8 mouse cellular contexts compared by ENCODE assay signal in the genomic region with DNA sequence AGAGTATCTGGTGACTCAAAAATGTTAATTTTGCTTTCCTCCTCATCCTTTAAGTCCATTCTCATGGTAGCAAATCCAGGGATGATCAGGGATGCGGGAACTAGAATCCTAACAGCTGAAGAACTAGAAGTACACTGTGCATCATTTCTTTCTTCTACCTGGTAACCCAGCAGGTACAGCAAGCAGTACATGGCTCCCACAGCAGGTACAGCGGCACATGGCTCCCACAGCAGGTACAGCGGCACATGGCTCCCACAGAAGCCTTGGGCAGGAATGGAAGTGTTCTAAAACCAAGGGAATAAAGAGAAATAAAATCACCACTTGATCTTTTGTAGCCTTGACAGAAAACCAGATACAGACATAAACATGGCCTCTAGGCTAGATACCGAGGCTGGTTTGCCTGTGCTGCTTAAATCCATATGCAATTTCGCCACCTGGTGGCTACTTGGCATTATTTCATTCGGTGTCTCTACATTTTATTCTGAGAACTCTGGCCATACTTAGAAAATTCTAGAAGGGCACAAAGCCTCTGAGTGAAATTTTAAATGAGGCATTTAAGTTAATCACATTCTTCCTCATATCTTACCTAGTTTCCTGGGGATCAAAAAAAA. TPM values are rescaled to one million over a fixed set of nuclear protein-coding genes. Genes with fewer than 3 reads are reported as not detected.
DNase-seq lines count a peak whose midpoint lies in the region; ATAC-seq and TF ChIP-seq lines count a peak whose summit lies in the region.

No protein-coding gene starts in this region.

- no peak overlapping the region for H3K27ac ChIP-seq in hindbrain, embryonic 16.5 days (ENCODE audit: low read depth, low read length)
- no peak overlapping the region for H3K27ac ChIP-seq in liver, postnatal 0 days (ENCODE audit: low read depth)
- H3K27ac ChIP-seq in neural tube, embryonic 15.5 days (replicated peaks) = no peak overlapping the region; the same call in 1 of the 2 replicates
- no peak overlapping the region for H3K27ac ChIP-seq in intestine, embryonic 16.5 days (ENCODE audit: low read length)

- no peaks in the 10 kb centered on the region for H3K4me1 ChIP-seq in hindbrain, embryonic 16.5 days (ENCODE audit: control insufficient read depth, insufficient read depth, low read depth, low read length)
- H3K4me1 ChIP-seq in liver, postnatal 0 days (ENCODE audit: insufficient read depth) = no peaks in the 10 kb centered on the region
- no peaks in the 10 kb centered on the region for H3K4me1 ChIP-seq in neural tube, embryonic 15.5 days
- H3K4me1 ChIP-seq in intestine, embryonic 16.5 days (ENCODE audit: control insufficient read depth, insufficient read depth, low read length) = no peaks in the 10 kb centered on the region

- no peaks in the 10 kb centered on the region for H3K9me3 ChIP-seq in hindbrain, embryonic 16.5 days (ENCODE audit: control insufficient read depth, low read length)
- no peaks in the 10 kb centered on the region for H3K9me3 ChIP-seq in liver, postnatal 0 days (ENCODE audit: low read length)
- H3K9me3 ChIP-seq in neural tube, embryonic 15.5 days (replicated peaks) = no peaks in the 10 kb centered on the region
- H3K9me3 ChIP-seq in intestine, embryonic 16.5 days (ENCODE audit: control insufficient read depth, low read length) = no peaks in the 10 kb centered on the region

- peak; percentile 39 to 41 for DNase-seq in left cerebral cortex, adult 18-20 months (ENCODE audit: low spot score in 2 of 2)
- DNase-seq in left cerebral cortex, adult 11 months (ENCODE audit: low spot score) = no peak
- DNase-seq in T-cell, adult 2 months (ENCODE audit: low spot score) = peak; percentile 56
- peak; percentile 56 to 62 for DNase-seq in cerebellum, postnatal 36 days
- DNase-seq in liver, postnatal 0 days = peak; percentile 34

- no peaks in the 10 kb centered on the region for H3K27me3 ChIP-seq in hindbrain, embryonic 16.5 days (replicated peaks; ENCODE audit: control insufficient read depth, insufficient read depth, low read length)
- H3K27me3 ChIP-seq in liver, postnatal 0 days (ENCODE audit: insufficient read depth, low read length) = no peaks in the 10 kb centered on the region
- H3K27me3 ChIP-seq in neural tube, embryonic 15.5 days (replicated peaks) = no peaks in the 10 kb centered on the region
- H3K27me3 ChIP-seq in intestine, embryonic 16.5 days (replicated peaks; ENCODE audit: control insufficient read depth, insufficient read depth, low read length) = no peaks in the 10 kb centered on the region

- no peak overlapping the region for H3K9ac ChIP-seq in hindbrain, embryonic 16.5 days (ENCODE audit: low read depth, low read length)
- no peak overlapping the region for H3K9ac ChIP-seq in liver, postnatal 0 days (replicated peaks)
- H3K9ac ChIP-seq in neural tube, embryonic 15.5 days (replicated peaks) = no peak overlapping the region
- H3K9ac ChIP-seq in intestine, embryonic 16.5 days (ENCODE audit: low read depth, low read length) = no peak overlapping the region

- H3K36me3 ChIP-seq in hindbrain, embryonic 16.5 days (ENCODE audit: control insufficient read depth, insufficient read depth, low read length) = no peaks in the 10 kb centered on the region
- H3K36me3 ChIP-seq in liver, postnatal 0 days (replicated peaks; ENCODE audit: insufficient read depth, low read length) = no peaks in the 10 kb centered on the region
- no peaks in the 10 kb centered on the region for H3K36me3 ChIP-seq in neural tube, embryonic 15.5 days
- H3K36me3 ChIP-seq in intestine, embryonic 16.5 days (ENCODE audit: control insufficient read depth, insufficient read depth, low read length) = no peaks in the 10 kb centered on the region

- no peak for TF ChIP-seq EP300 in liver, postnatal 0 days (IDR thresholded peaks at IDR 0.05; ENCODE audit: low read depth)

- no peak overlapping the region for H3K4me3 ChIP-seq in hindbrain, embryonic 16.5 days (ENCODE audit: low read length)
- H3K4me3 ChIP-seq in liver, postnatal 0 days (ENCODE audit: low read depth, low read length) = no peak overlapping the region
- no peak overlapping the region for H3K4me3 ChIP-seq in neural tube, embryonic 15.5 days (replicated peaks)
- H3K4me3 ChIP-seq in intestine, embryonic 16.5 days (ENCODE audit: low read length) = no peak overlapping the region

- ATAC-seq in hindbrain, embryonic 16.5 days = peak; percentile 77
- no peak for ATAC-seq in liver, postnatal 0 days
- peak; percentile 78 for ATAC-seq in neural tube, embryonic 15.5 days (ENCODE audit: low FRiP score)
- ATAC-seq in intestine, embryonic 16.5 days = no peak

- peak; percentile 67 for TF ChIP-seq CTCF in liver, postnatal 0 days (IDR thresholded peaks at IDR 0.05; ENCODE audit: low read depth)

- no peak overlapping the region for H3K4me2 ChIP-seq in hindbrain, embryonic 16.5 days (ENCODE audit: low read length)
- H3K4me2 ChIP-seq in liver, postnatal 0 days (ENCODE audit: low read depth, low read length) = no peak overlapping the region
- no peak overlapping the region for H3K4me2 ChIP-seq in neural tube, embryonic 15.5 days
- no peak overlapping the region for H3K4me2 ChIP-seq in intestine, embryonic 16.5 days (ENCODE audit: low read depth, low read length)

- WGBS in hindbrain, embryonic 16.5 days = 52% methylated on average over 6 of the region's 6 CpGs
- WGBS in liver, postnatal 0 days (ENCODE audit: insufficient replicate concordance) = 49% methylated on average over 6 of the region's 6 CpGs
- 54% methylated on average over 6 of the region's 6 CpGs for WGBS in neural tube, embryonic 15.5 days
- 52% methylated on average over 6 of the region's 6 CpGs for WGBS in intestine, embryonic 16.5 days

RNA-seq across cellular contexts. Expression of gene Zcchc18, which starts 22.2 kb away (rescaled TPM):
- total RNA-seq in left cerebral cortex, adult 18-20 months (2021) = 100 to 1,000 TPM; 273 to 298 TPM
- polyA plus RNA-seq in hindbrain, embryonic 16.5 days (2015; fragmentation: Nextera tagmentation; extraction: Ambion mirVana) = 480 and 547 TPM in 2 replicates
- 0.21 and 0.25 TPM in 2 replicates for polyA plus RNA-seq in liver, postnatal 0 days (2015; fragmentation: Nextera tagmentation; extraction: Ambion mirVana)
- 400 and 471 TPM in 2 replicates for polyA plus RNA-seq in neural tube, embryonic 15.5 days (2015; fragmentation: Nextera tagmentation; extraction: Ambion mirVana)
- 12.7 and 14.3 TPM in 2 replicates for polyA plus RNA-seq in intestine, embryonic 16.5 days (2015; fragmentation: Nextera tagmentation; extraction: Ambion mirVana)

RNA-seq across cellular contexts. Expression of gene Slc25a53, which starts 22.9 kb away (rescaled TPM):
- 10 to 100 TPM; 21.9 to 28.6 TPM for total RNA-seq in left cerebral cortex, adult 18-20 months (2021)
- 13.2 and 14.7 TPM in 2 replicates for polyA plus RNA-seq in hindbrain, embryonic 16.5 days (2015; fragmentation: Nextera tagmentation; extraction: Ambion mirVana)
- 2.0 and 2.5 TPM in 2 replicates for polyA plus RNA-seq in liver, postnatal 0 days (2015; fragmentation: Nextera tagmentation; extraction: Ambion mirVana)
- 10.8 and 11.1 TPM in 2 replicates for polyA plus RNA-seq in neural tube, embryonic 15.5 days (2015; fragmentation: Nextera tagmentation; extraction: Ambion mirVana)
- polyA plus RNA-seq in intestine, embryonic 16.5 days (2015; fragmentation: Nextera tagmentation; extraction: Ambion mirVana) = 5.1 and 6.7 TPM in 2 replicates

RNA-seq across cellular contexts. Expression of gene Fam199x, which starts 34.2 kb away (rescaled TPM):
- 10 to 100 TPM; 10.1 to 10.5 TPM for total RNA-seq in left cerebral cortex, adult 18-20 months (2021)
- 6.9 and 8.2 TPM in 2 replicates for polyA plus RNA-seq in hindbrain, embryonic 16.5 days (2015; fragmentation: Nextera tagmentation; extraction: Ambion mirVana)
- 1.1 and 1.5 TPM in 2 replicates for polyA plus RNA-seq in liver, postnatal 0 days (2015; fragmentation: Nextera tagmentation; extraction: Ambion mirVana)
- 7.1 and 7.5 TPM in 2 replicates for polyA plus RNA-seq in neural tube, embryonic 15.5 days (2015; fragmentation: Nextera tagmentation; extraction: Ambion mirVana)
- polyA plus RNA-seq in intestine, embryonic 16.5 days (2015; fragmentation: Nextera tagmentation; extraction: Ambion mirVana) = 3.7 TPM in 2 replicates

RNA-seq across cellular contexts. Expression of gene Tmsb15b1, which starts 38.5 kb away (rescaled TPM):
- total RNA-seq in left cerebral cortex, adult 18-20 months (2021) = 10 to 100 TPM in 1 of 2 experiments, 1 to 10 TPM in 1; 5.1 to 13.6 TPM
- polyA plus RNA-seq in hindbrain, embryonic 16.5 days (2015; fragmentation: Nextera tagmentation; extraction: Ambion mirVana) = 29.2 and 29.5 TPM in 2 replicates
- 8.7 and 9.1 TPM in 2 replicates for polyA plus RNA-seq in liver, postnatal 0 days (2015; fragmentation: Nextera tagmentation; extraction: Ambion mirVana)
- polyA plus RNA-seq in neural tube, embryonic 15.5 days (2015; fragmentation: Nextera tagmentation; extraction: Ambion mirVana) = 28.5 and 33.0 TPM in 2 replicates
- 19.4 and 21.6 TPM in 2 replicates for polyA plus RNA-seq in intestine, embryonic 16.5 days (2015; fragmentation: Nextera tagmentation; extraction: Ambion mirVana)

RNA-seq across cellular contexts. Expression of gene Tmsb15l, which starts 38.5 kb away (rescaled TPM):
- 1 to 10 TPM; 1.2 to 4.0 TPM for total RNA-seq in left cerebral cortex, adult 18-20 months (2021)
- 7.4 and 7.7 TPM in 2 replicates for polyA plus RNA-seq in hindbrain, embryonic 16.5 days (2015; fragmentation: Nextera tagmentation; extraction: Ambion mirVana)
- polyA plus RNA-seq in liver, postnatal 0 days (2015; fragmentation: Nextera tagmentation; extraction: Ambion mirVana) = 0.45 and 1.3 TPM in 2 replicates
- 9.9 TPM in 2 replicates for polyA plus RNA-seq in neural tube, embryonic 15.5 days (2015; fragmentation: Nextera tagmentation; extraction: Ambion mirVana)
- polyA plus RNA-seq in intestine, embryonic 16.5 days (2015; fragmentation: Nextera tagmentation; extraction: Ambion mirVana) = 3.9 TPM in 2 replicates

Comparison
In these comparisons a context has a peak if more than half of its experiments do, and no peak if none do; other contexts are left out.
1. ATAC-seq: peak in hindbrain, embryonic 16.5 days (single experiment) and neural tube, embryonic 15.5 days (single experiment); none in liver, postnatal 0 days (single experiment) and intestine, embryonic 16.5 days (single experiment).
2. RNA of gene Zcchc18, which starts 22.2 kb away (polyA plus RNA-seq): 480 to 547 TPM in hindbrain, embryonic 16.5 days and 400 to 471 TPM in neural tube, embryonic 15.5 days; 12.7 to 14.3 TPM in intestine, embryonic 16.5 days and 0.21 to 0.25 TPM in liver, postnatal 0 days; every median in the first group is over 10 times any median in the second.